Mouse (Mus musculus) ES-CJ7 (cell line): Measurements from ENCODE around the gene Clint1.
A peak's percentile ranks its signal among the peaks of the same experiment; 100 is the strongest.

Experiments used
- DNase-seq: peaks from one replicate; pipeline ENCODE4 v3.0.0; 2011; ENCODE audit warnings: low read depth, low spot score

The Clint1 gene

GRCm38 (mm10) chr11:45884029-45884428 lies 32.2 kb downstream of the Clint1 start:
- DNase-seq: peak; percentile 56

GRCm38 (mm10) chr11:45885606-45886230 lies 33.9 kb downstream of the Clint1 start:
- DNase-seq: peak; percentile 51

- DNase-seq: no peak
These were observed 34.7 kb downstream of the Clint1 start for GRCm38 (mm10) chr11:45886596-45886995.

GRCm38 (mm10) chr11:45888471-45889030 lies 36.7 kb downstream of the Clint1 start:
- DNase-seq: no peak

- DNase-seq: no peak
These were observed 38.1 kb downstream of the Clint1 start for GRCm38 (mm10) chr11:45889981-45890380.

- DNase-seq: no peak
These were observed 38.6 kb downstream of the Clint1 start for GRCm38 (mm10) chr11:45890423-45890822.

- no peak for DNase-seq
These were observed 41.1 kb downstream of the Clint1 start for GRCm38 (mm10) chr11:45892861-45893360.

- DNase-seq: no peak
These were observed 45.5 kb downstream of the Clint1 start for GRCm38 (mm10) chr11:45897392-45897791.

GRCm38 (mm10) chr11:45900233-45901015 lies 48.6 kb downstream of the Clint1 start:
- no peak for DNase-seq

- DNase-seq: no peak
These were observed 54.4 kb downstream of the Clint1 start for GRCm38 (mm10) chr11:45906109-45906786.

GRCm38 (mm10) chr11:45907301-45907700 lies 55.5 kb downstream of the Clint1 start:
- no peak for DNase-seq

- no peak for DNase-seq
These were observed 56.2 kb downstream of the Clint1 start for GRCm38 (mm10) chr11:45908070-45908469.

GRCm38 (mm10) chr11:45908894-45909293 lies 57.0 kb downstream of the Clint1 start:
- no peak for DNase-seq

GRCm38 (mm10) chr11:45910701-45911100 lies 58.9 kb downstream of the Clint1 start:
- no peak for DNase-seq

GRCm38 (mm10) chr11:45916196-45916595 lies 64.3 kb downstream of the Clint1 start:
- DNase-seq: no peak

GRCm38 (mm10) chr11:45918018-45918417 lies 66.2 kb downstream of the Clint1 start:
- DNase-seq: no peak

GRCm38 (mm10) chr11:45918836-45919235 lies 67.0 kb downstream of the Clint1 start:
- peak; percentile 19 for DNase-seq

GRCm38 (mm10) chr11:45921026-45921425 lies 69.2 kb downstream of the Clint1 start:
- no peak for DNase-seq

- no peak for DNase-seq
These were observed 69.6 kb downstream of the Clint1 start for GRCm38 (mm10) chr11:45921480-45921898.

- no peak for DNase-seq
These were observed 73.6 kb downstream of the Clint1 start for GRCm38 (mm10) chr11:45925436-45925835.

GRCm38 (mm10) chr11:45926640-45927082 lies 74.8 kb downstream of the Clint1 start:
- DNase-seq: peak; percentile 90

GRCm38 (mm10) chr11:45927456-45927855 lies 75.6 kb downstream of the Clint1 start:
- DNase-seq: no peak
